Mouse (Mus musculus) gastrocnemius, adult 2 months (tissue): ENCODE results near the gene Gng2. TPM values are rescaled to one million over a fixed set of nuclear protein-coding genes. Genes with fewer than 3 reads are reported as not detected.

Experiments used
- DNase-seq: peaks from one replicate; pipeline ENCODE4 v3.0.0; 2022
- H3K27ac ChIP-seq: fragments of 200-600 bp; 2 replicates; pipeline ENCODE4 v1.8.1; 2022; ENCODE audit warnings: mild to moderate bottlenecking
- H3K4me3 ChIP-seq: fragments of 200-600 bp; 2 replicates; pipeline ENCODE4 v1.8.1; 2022; ENCODE audit warnings: mild to moderate bottlenecking, moderate library complexity
- CTCF ChIP-seq: fragments of 200-600 bp; IDR thresholded peaks from 2 replicates; pipeline ENCODE4 v1.8.1; 2022; ENCODE audit warnings: antibody characterized with exemption, mild to moderate bottlenecking, moderate library complexity
- intact Hi-C: fragments of 180-260 bp; cut with DNase I; formaldehyde crosslinking; loops from one replicate; pipeline ENCODE4 v1.15.1; 2025
- long read RNA-seq, 2 experiments: library from polyadenylated mRNA; stranded (forward); transcript quantifications; one replicate each; pipeline ENCODE4 v2.0.0; 2021
- total RNA-seq, 2 experiments: library from RNA; stranded (reverse); gene quantifications; 2 replicates each; pipeline ENCODE4 v1.2.3; 2021

The Gng2 gene
- total RNA-seq, result 1 to 10 TPM; 3.1 to 4.0 TPM
- long read RNA-seq, experiment 1, partial matches to known transcripts, result 0 of 1 reads
- long read RNA-seq, experiment 1, other reads (novel, unspliced or antisense), result 1 of 1 reads
- long read RNA-seq, experiment 2, partial matches to known transcripts, result 0 of 1 reads
- long read RNA-seq, experiment 2, other reads (novel, unspliced or antisense), result 1 of 1 reads

- no peak for TF ChIP-seq CTCF
- peak within 1 kb of the TSS; percentile 63 for H3K27ac ChIP-seq
- intact Hi-C loops, result no loop called here
- peak within 1 kb of the TSS; percentile 70 for H3K4me3 ChIP-seq
- no peak for DNase-seq
These were observed at the start of gene Gng2 for GRCm38 (mm10) chr14:19977271-19978024. Gene Gng2 (minus strand): TSS chr14:19977627.

- intact Hi-C loops, result no loop called here
- DNase-seq, result no peak
- TF ChIP-seq CTCF, result no peak
- Histone ChIP-seq H3K27ac (no peak overlapping the region), H3K4me3 (no peak overlapping the region)
These were observed 47.7 kb upstream of the Gng2 start for GRCm38 (mm10) chr14:20024888-20025719.

DNA sequence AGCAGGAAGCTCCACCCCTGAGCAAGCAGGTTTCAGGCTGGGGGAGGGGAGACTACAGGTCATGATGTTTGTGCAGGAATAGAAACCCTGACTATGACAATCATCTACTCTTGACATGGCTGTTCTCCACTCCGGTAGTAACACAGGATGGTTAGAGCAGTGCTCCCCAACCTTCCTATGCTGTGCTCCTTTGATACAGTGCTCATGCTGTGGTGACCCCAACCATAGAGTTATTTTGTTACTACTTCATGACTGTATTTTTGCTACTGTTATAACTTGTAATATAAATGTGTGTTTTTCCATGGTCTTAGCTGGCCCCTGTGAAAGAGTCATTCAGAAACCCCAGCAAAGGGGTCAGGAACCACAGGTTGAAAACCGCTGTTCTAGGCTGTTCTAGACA, 46.5 kb upstream of the Gng2 start:
- DNase-seq, result no peak
- no peak for TF ChIP-seq CTCF
- H3K27ac ChIP-seq, result no peak overlapping the region
- intact Hi-C loops, result no loop called here
- H3K4me3 ChIP-seq, result no peak overlapping the region

DNA sequence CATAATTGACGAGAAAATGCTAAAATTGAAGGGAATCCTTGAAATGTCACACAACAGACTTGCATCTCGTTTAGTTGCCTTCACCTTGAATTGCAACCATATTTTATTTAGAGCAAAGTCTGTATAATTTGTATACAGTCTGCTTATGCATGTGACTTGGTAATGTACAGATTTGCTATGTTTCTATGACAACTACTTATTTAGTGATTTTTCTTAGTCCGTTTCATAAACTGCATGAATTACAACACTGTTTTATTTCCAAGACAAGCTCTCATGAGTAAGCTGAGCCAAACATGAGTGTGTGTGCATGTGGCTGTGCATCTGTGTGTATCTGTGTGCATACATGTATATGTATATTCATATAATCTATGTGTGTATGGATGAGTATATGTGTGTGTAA, 42.1 kb upstream of the Gng2 start:
- H3K4me3 ChIP-seq, result no peak overlapping the region
- intact Hi-C loops, result no loop called here
- TF ChIP-seq CTCF, result no peak
- no peak overlapping the region for H3K27ac ChIP-seq
- no peak for DNase-seq

- H3K27ac ChIP-seq, result no peak overlapping the region
- DNase-seq, result no peak
- no peak for TF ChIP-seq CTCF
- intact Hi-C loops, result no loop called here
- no peak overlapping the region for H3K4me3 ChIP-seq
These were observed 35.3 kb upstream of the Gng2 start for GRCm38 (mm10) chr14:20012506-20013275.

GRCm38 (mm10) chr14:20007446-20007845, 30.0 kb upstream of the Gng2 start:
- no peak overlapping the region for H3K27ac ChIP-seq
- intact Hi-C loops, result no loop called here
- H3K4me3 ChIP-seq, result no peak overlapping the region
- DNase-seq, result no peak
- no peak for TF ChIP-seq CTCF

- Histone ChIP-seq H3K4me3 (no peak overlapping the region), H3K27ac (no peak overlapping the region)
- no peak for DNase-seq
- intact Hi-C loops, result no loop called here
- no peak for TF ChIP-seq CTCF
These were observed 27.4 kb upstream of the Gng2 start for GRCm38 (mm10) chr14:20004777-20005289.

DNA sequence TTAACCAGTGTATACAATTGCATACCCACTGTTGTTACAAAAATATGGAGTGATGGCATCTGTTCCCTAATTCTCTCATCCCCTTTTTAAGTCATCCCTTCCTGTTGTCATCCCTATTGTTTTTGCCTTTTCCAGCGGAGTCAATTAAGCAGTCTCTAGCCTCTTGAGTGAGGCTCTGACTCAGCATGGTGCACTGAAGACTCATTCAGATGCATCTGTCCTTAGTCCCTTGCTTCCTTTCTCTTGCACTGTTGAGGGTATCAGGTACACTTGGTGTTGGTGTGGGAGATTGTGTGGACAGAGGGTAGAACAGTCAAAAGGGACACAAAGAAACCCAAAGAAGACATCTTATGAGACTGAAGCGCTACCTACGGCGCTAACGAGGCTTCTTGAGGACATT, 19.4 kb upstream of the Gng2 start:
- no peak for DNase-seq
- Histone ChIP-seq H3K27ac (no peak overlapping the region), H3K4me3 (no peak overlapping the region)
- TF ChIP-seq CTCF, result no peak
- intact Hi-C loops, result no loop called here

- Histone ChIP-seq H3K27ac (no peak overlapping the region), H3K4me3 (no peak overlapping the region)
- intact Hi-C loops, result no loop called here
- no peak for DNase-seq
- no peak for TF ChIP-seq CTCF
These were observed 18.5 kb upstream of the Gng2 start for GRCm38 (mm10) chr14:19995943-19996342.

- intact Hi-C loops, result no loop called here
- H3K4me3 ChIP-seq, result no peak overlapping the region
- no peak for TF ChIP-seq CTCF
- H3K27ac ChIP-seq, result no peak overlapping the region
- DNase-seq, result no peak
These were observed 16.6 kb upstream of the Gng2 start for GRCm38 (mm10) chr14:19994068-19994467.

DNA sequence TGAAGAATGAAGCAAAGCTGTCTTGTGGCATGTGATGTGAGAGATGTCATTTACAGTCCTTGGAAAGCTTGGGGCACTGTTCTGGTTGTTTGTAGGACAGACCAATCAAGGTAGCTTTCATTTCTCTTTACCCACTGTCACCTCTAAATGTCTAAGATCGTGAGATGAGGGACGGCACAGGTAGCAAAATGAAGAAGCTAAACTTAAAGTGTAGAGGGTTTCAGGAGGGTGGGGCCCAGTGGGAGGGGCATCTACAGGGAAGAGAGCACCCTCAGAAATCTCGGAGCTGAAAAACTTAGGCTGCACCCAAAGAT, 16.1 kb upstream of the Gng2 start:
- Histone ChIP-seq H3K27ac (no peak overlapping the region), H3K4me3 (no peak overlapping the region)
- no peak for DNase-seq
- no peak for TF ChIP-seq CTCF
- intact Hi-C loops, result no loop called here

DNA sequence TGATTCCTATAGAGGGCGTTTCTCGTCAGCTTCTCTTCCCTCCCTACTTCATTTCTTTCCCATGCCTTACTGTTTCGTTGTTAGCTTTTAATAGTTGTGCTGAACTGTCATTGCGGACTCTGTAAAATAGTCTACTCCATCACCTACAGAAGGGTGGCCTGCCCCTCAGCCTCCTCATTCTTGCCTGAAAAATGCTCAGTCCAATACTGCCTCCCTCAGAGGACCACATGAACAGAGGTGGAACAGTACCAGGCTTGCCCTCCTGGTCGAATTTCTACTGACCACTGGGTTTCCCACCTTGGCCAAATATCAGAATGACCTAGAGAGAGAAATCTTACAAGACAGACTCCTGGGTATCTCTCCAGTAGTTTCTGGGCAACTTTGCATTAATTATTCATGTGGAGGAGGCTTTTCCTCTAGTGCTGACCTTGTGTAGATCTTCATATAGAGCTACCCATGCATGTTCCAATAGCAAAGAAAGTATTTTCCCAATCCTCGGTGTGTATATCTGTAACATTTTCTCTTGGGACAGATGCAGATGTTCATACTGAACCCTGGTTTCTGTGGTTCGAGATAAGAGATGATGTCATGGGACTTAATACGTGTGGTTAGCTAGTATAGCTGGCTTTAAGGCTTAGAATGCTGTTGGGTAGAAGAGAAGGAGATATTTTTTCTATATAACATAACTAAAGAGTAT, 15.6 kb upstream of the Gng2 start:
- no peak for DNase-seq
- intact Hi-C loops, result no loop called here
- H3K4me3 ChIP-seq, result no peak overlapping the region
- no peak overlapping the region for H3K27ac ChIP-seq
- no peak for TF ChIP-seq CTCF
